Mouse (Mus musculus) erythroblast, embryonic 14.5 days (primary cell): Measurements from ENCODE around the gene Arl5c.
"Not testable (repeated sequence)": the region's sequence is repeated elsewhere in the genome, so short reads cannot be mapped to it uniquely, and the experiment has no call there.

ENCODE experiments used
- GATA1 ChIP-seq: IDR thresholded peaks from 2 replicates; pipeline ENCODE4 v1.6.1; 2012; ENCODE audit warnings: low read length, inconsistent platforms, mixed read lengths
- TAL1 ChIP-seq: IDR thresholded peaks from 3 replicates; pipeline ENCODE4 v1.6.1; 2012; ENCODE audit warnings: low read length, inconsistent platforms, mixed read lengths

GRCm38 (mm10) chr11:97945738-97946289 is 50.2 kb downstream of the Arl5c start:
- TF ChIP-seq GATA1, TAL1: not testable (repeated sequence)
